Mouse (Mus musculus): ENCODE results near the gene Tff3.

- TF ChIP-seq CTCF (conservative IDR thresholded peaks at IDR 0.05; ENCODE audit: insufficient read depth, insufficient read length, low read depth, low read length) (no peak), POLR2A (IDR thresholded peaks at IDR 0.05; ENCODE audit: low read depth, low read length) (no peak)
Measured at GRCm38 (mm10) chr17:31089848-31090247, 39.6 kb downstream of the Tff3 start.
